Mouse (Mus musculus) layer of hippocampus, postnatal 10 days (tissue): ENCODE measurements around the gene Cd72. TPM values are rescaled to one million over a fixed set of nuclear protein-coding genes. Genes with fewer than 3 reads are reported as not detected.

ENCODE experiments used
- DNase-seq, 2 experiments: peaks; one replicate each; pipeline ENCODE4 v3.0.0; 2021; ENCODE audit warnings: low spot score in 2 of 2
- total RNA-seq, 2 experiments: library from RNA; stranded (reverse); gene quantifications; 2 replicates each; pipeline ENCODE4 v1.2.3; 2021

Cd72 gene
- total RNA-seq, 2 experiments from 2014 or later: not detected

GRCm38 (mm10) chr4:43478906-43479832 lies 24.7 kb upstream of the Cd72 start:
- DNase-seq: peak; percentile 69 to 75

- DNase-seq: no peak
Observed at GRCm38 (mm10) chr4:43478534-43478858, 24.1 kb upstream of the Cd72 start.

GRCm38 (mm10) chr4:43477857-43478533 lies 23.6 kb upstream of the Cd72 start:
- DNase-seq: peak; percentile 80 to 87

GRCm38 (mm10) chr4:43476604-43477003 lies 22.2 kb upstream of the Cd72 start:
- no peak for DNase-seq

GRCm38 (mm10) chr4:43473636-43474035 lies 19.2 kb upstream of the Cd72 start:
- DNase-seq: no peak

GRCm38 (mm10) chr4:43470301-43470700 lies 15.9 kb upstream of the Cd72 start:
- DNase-seq: no peak

- DNase-seq: no peak
Observed at GRCm38 (mm10) chr4:43466872-43467271, 12.4 kb upstream of the Cd72 start.

GRCm38 (mm10) chr4:43465935-43466334 lies 11.5 kb upstream of the Cd72 start:
- no peak for DNase-seq

- no peak for DNase-seq
Observed at GRCm38 (mm10) chr4:43463102-43463501, 8.7 kb upstream of the Cd72 start.

- DNase-seq: no peak
Observed at GRCm38 (mm10) chr4:43457124-43457523, 2.7 kb upstream of the Cd72 start.

GRCm38 (mm10) chr4:43456470-43456869 lies 2.0 kb upstream of the Cd72 start:
- DNase-seq: no peak

- DNase-seq: no peak
Observed at GRCm38 (mm10) chr4:43453413-43453812, 1.0 kb downstream of the Cd72 start.

GRCm38 (mm10) chr4:43452315-43452714 lies 2.1 kb downstream of the Cd72 start:
- no peak for DNase-seq

GRCm38 (mm10) chr4:43448554-43448953 lies 5.9 kb downstream of the Cd72 start:
- DNase-seq: peak; percentile 40 to 53

- DNase-seq: peak in 1 of 2 experiments; percentile 40
Observed at GRCm38 (mm10) chr4:43447251-43447650, 7.2 kb downstream of the Cd72 start.

GRCm38 (mm10) chr4:43443511-43443910 lies 10.9 kb downstream of the Cd72 start:
- DNase-seq: peak in 1 of 2 experiments; percentile 43

- peak; percentile 51 to 73 for DNase-seq
Observed at GRCm38 (mm10) chr4:43442456-43443361, 11.7 kb downstream of the Cd72 start.

- peak; percentile 99 to 100 for DNase-seq
Observed at GRCm38 (mm10) chr4:43442044-43442443, 12.4 kb downstream of the Cd72 start.

- no peak for DNase-seq
Observed at GRCm38 (mm10) chr4:43441639-43442038, 12.8 kb downstream of the Cd72 start, which contains the start of gene Tesk1. Gene Tesk1, plus strand, starts transcription at chr4:43441939.

GRCm38 (mm10) chr4:43432832-43433231 lies 21.6 kb downstream of the Cd72 start:
- no peak for DNase-seq

GRCm38 (mm10) chr4:43431690-43432089 lies 22.7 kb downstream of the Cd72 start:
- peak; percentile 86 to 88 for DNase-seq
